Mouse (Mus musculus): ENCODE measurements around the gene Arhgef1.

- TF ChIP-seq CTCF (IDR thresholded peaks at IDR 0.05; ENCODE audit: low read depth) (no peak), EP300 (IDR thresholded peaks at IDR 0.05; ENCODE audit: low read depth) (no peak)
Measured at GRCm38 (mm10) chr7:24892125-24892583, 10.6 kb upstream of the Arhgef1 start.
